Mouse (Mus musculus) hindbrain, embryonic 14.5 days (tissue): ENCODE results near the gene Lrrc32. TPM values are rescaled to one million over a fixed set of nuclear protein-coding genes. Genes with fewer than 3 reads are reported as not detected.

Source experiments
- ATAC-seq: fragments of 200-750 bp; cut with Nextera tagmentation; 2 replicates; pipeline ENCODE4 v1.8.0; 2017; ENCODE audit warnings: moderate number of reproducible peaks, mild to moderate bottlenecking, moderate TSS enrichment, moderate library complexity; ENCODE audit not compliant: low FRiP score
- DNase-seq: peaks from one replicate; pipeline ENCODE4 v3.0.0-alpha.2; 2015; ENCODE audit warnings: low spot score
- H3K27ac ChIP-seq: fragments of 300-500 bp; sonication (generic); 2 replicates; pipeline ENCODE4 v1.5.1; 2014; ENCODE audit warnings: mild to moderate bottlenecking, moderate library complexity
- H3K27me3 ChIP-seq: fragments of 300-500 bp; sonication (generic); 2 replicates; pipeline ENCODE4 v1.6.1; 2014; ENCODE audit warnings: mild to moderate bottlenecking, low read length, mixed read lengths; ENCODE audit not compliant: control insufficient read depth, insufficient read depth
- H3K36me3 ChIP-seq: fragments of 300-500 bp; sonication (generic); replicated peaks from 2 replicates; pipeline ENCODE4 v1.6.1; 2014; ENCODE audit not compliant: control insufficient read depth, insufficient read depth
- H3K4me1 ChIP-seq: fragments of 300-500 bp; sonication (generic); replicated peaks from 2 replicates; pipeline ENCODE4 v1.6.1; 2014; ENCODE audit warnings: antibody characterized with exemption, low read length, mixed read lengths; ENCODE audit not compliant: control insufficient read depth, insufficient read depth
- H3K4me2 ChIP-seq: fragments of 300-500 bp; sonication (generic); replicated peaks from 2 replicates; pipeline ENCODE4 v1.6.1; 2014; ENCODE audit warnings: mild to moderate bottlenecking, moderate library complexity
- H3K4me3 ChIP-seq: fragments of 300-500 bp; sonication (generic); replicated peaks from 2 replicates; pipeline ENCODE4 v1.5.1; 2014; ENCODE audit warnings: mild to moderate bottlenecking, low read length
- H3K9ac ChIP-seq: fragments of 300-500 bp; sonication (generic); 2 replicates; pipeline ENCODE4 v1.6.1; 2014
- H3K9me3 ChIP-seq: fragments of 300-500 bp; sonication (generic); 2 replicates; pipeline ENCODE4 v1.6.1; 2016; ENCODE audit warnings: low read length; ENCODE audit not compliant: control insufficient read depth
- WGBS: fragments of 180-500 bp; shearing (Covaris S2); extraction: QIAGEN DNeasy Blood & Tissue Kit; methylation state at CpG from one replicate; pipeline ENCODE4 v1.1.7; 2014; 5-methylcytosine and 5-hydroxymethylcytosine counted together
- polyA plus RNA-seq: library from polyadenylated mRNA; unstranded; fragments of >200 nt; fragmentation: Nextera tagmentation; extraction: Ambion mirVana; gene quantifications from 2 replicates; pipeline ENCODE4 v1.2.1, GENCODE M21; 2014

Gene Lrrc32
- polyA plus RNA-seq: 5.1 and 7.2 TPM in 2 replicates

DNA sequence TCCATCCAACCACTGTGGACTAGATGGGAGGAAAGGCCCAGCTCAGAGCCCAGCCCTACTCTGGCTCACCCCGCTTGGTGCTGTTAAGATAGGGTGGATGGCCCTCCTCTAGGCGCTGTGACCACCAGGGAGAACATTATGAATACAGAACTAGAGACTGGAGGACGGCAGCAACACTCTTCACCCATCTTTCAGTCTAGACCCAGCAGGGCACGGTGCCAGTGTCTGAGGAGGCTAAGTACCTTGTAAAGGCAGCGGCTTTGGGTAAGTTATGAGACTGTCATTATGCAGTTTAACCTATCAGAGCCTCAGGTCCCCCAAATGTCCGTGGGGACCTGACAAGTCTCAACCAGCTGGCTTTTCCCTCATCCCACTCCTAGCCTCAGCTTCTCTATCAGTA lies at the start of gene Lrrc32:
Lrrc32 (plus strand) TSS at position 153 of the 400 bp plus-strand sequence.
- Histone ChIP-seq H3K36me3 (no peaks in the 10 kb centered on the region), H3K4me3 (peak within 1 kb of the TSS; percentile 42), H3K4me2 (peak within 1 kb of the TSS; percentile 80), H3K9ac (peak within 1 kb of the TSS; percentile 56), H3K9me3 (no peaks in the 10 kb centered on the region), H3K27ac (no peak within 1 kb of the TSS), H3K4me1 (peaks cover 16% of the 10 kb centered on the region), H3K27me3 (no peaks in the 10 kb centered on the region)
- WGBS: 51% methylated on average over 6 of the region's 6 CpGs
- ATAC-seq (no peak; the same call in 1 of the 2 replicates), DNase-seq (no peak)

DNA sequence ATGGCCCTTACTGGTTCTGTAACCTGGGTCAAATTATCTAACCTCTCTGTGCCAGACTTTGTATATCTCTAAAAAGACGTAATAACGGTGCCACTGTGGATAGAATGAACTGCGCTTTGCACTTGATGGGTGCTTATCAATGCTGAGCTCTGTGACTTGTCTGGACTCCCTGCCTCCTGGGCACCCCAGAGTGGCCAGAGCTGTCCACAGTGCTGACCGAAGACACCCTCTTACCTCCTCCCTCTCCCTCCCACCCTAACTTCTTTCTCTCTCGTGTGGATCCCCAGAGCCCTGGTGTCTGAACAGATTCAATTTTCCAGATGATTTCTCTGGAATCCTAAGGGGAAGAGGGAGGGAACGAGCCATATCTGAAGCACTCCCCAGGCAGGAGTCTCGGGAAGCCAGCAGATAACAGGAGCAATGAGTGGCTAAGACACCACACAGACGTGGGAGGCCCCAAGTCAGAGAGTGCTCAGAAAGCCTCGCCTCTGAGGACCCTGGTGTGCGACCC lies 49.1 kb upstream of the Lrrc32 start, which contains the start of gene Gucy2d:
Gucy2d (plus strand) TSS at position 461 of the 511 bp plus-strand sequence.
- Histone ChIP-seq H3K4me3 (no peak within 1 kb of the TSS), H3K9me3 (no peaks in the 10 kb centered on the region), H3K27ac (no peak within 1 kb of the TSS), H3K4me2 (no peak within 1 kb of the TSS), H3K9ac (no peak within 1 kb of the TSS), H3K36me3 (no peaks in the 10 kb centered on the region), H3K27me3 (no peaks in the 10 kb centered on the region), H3K4me1 (no peaks in the 10 kb centered on the region)
- ATAC-seq: no peak
- WGBS: 52% methylated on average over 10 of the region's 10 CpGs
- no peak for DNase-seq

GRCm38 (mm10) chr7:98446873-98447272 lies 42.2 kb upstream of the Lrrc32 start:
- no peaks in the 10 kb centered on the region for H3K4me1 ChIP-seq
- 80% methylated on average over 3 of the region's 3 CpGs for WGBS
- no peak overlapping the region for H3K4me2 ChIP-seq
- H3K9me3 ChIP-seq: no peaks in the 10 kb centered on the region
- H3K36me3 ChIP-seq: no peaks in the 10 kb centered on the region
- no peak for DNase-seq
- H3K27ac ChIP-seq: no peak overlapping the region
- no peaks in the 10 kb centered on the region for H3K27me3 ChIP-seq
- no peak overlapping the region for H3K9ac ChIP-seq
- H3K4me3 ChIP-seq: no peak overlapping the region
- ATAC-seq: no peak

- no peak for ATAC-seq
- peak; percentile 69 for DNase-seq
- Histone ChIP-seq H3K27ac (no peak overlapping the region), H3K9ac (no peak overlapping the region), H3K4me3 (no peak overlapping the region), H3K4me2 (no peak overlapping the region), H3K36me3 (no peaks in the 10 kb centered on the region), H3K4me1 (no peaks in the 10 kb centered on the region), H3K27me3 (no peaks in the 10 kb centered on the region), H3K9me3 (no peaks in the 10 kb centered on the region)
- 65% methylated on average over 11 of the region's 11 CpGs for WGBS
Measured at GRCm38 (mm10) chr7:98447585-98448308, 41.3 kb upstream of the Lrrc32 start.

DNA sequence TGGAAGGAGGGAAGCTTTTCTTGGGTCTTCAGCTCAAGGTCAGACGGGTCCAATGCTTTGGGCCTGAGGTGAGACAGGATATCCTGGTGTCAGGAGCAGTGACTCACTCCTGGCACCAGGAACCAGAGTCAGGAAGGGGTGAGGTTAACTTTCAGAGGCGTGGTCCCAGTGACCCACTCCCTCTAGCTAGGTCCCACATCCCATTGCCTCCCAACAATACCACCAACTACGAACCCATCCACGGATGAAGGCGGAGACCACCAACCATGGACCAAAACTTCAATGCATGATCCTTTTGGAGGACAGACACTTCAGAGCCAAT lies 40.8 kb upstream of the Lrrc32 start:
- Histone ChIP-seq H3K4me1 (no peaks in the 10 kb centered on the region), H3K36me3 (no peaks in the 10 kb centered on the region), H3K27ac (no peak overlapping the region), H3K9ac (no peak overlapping the region), H3K9me3 (no peaks in the 10 kb centered on the region), H3K27me3 (no peaks in the 10 kb centered on the region), H3K4me2 (no peak overlapping the region), H3K4me3 (no peak overlapping the region)
- 87% methylated on average over 5 of the region's 5 CpGs for WGBS
- ATAC-seq (no peak), DNase-seq (no peak)

DNA sequence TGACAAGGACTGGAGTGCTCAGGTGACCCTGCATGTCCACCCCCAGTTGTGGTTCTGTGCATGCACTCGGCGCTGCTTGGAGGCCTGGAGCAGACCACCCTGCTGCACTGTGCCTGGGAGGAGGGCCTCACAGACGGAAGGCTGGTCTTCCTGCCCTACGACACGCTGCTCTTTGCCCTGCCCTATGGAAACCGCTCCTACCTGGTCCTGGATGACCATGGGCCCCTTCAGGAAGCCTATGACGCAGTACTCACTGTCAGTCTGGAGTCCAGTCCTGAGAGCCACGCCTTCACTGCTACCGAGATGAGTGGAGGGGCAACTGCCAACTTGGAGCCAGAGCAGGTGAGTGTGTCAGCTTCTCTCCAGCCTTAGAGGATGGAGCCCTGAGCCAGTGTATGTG lies 39.4 kb upstream of the Lrrc32 start:
- Histone ChIP-seq H3K27ac (no peak overlapping the region), H3K9ac (no peak overlapping the region), H3K9me3 (no peaks in the 10 kb centered on the region), H3K4me1 (no peaks in the 10 kb centered on the region), H3K4me2 (no peak overlapping the region), H3K4me3 (no peak overlapping the region), H3K36me3 (no peaks in the 10 kb centered on the region), H3K27me3 (no peaks in the 10 kb centered on the region)
- DNase-seq: no peak
- WGBS: 90% methylated on average over 9 of the region's 9 CpGs
- ATAC-seq: no peak

- Histone ChIP-seq H3K9ac (no peak overlapping the region), H3K36me3 (no peaks in the 10 kb centered on the region), H3K9me3 (no peaks in the 10 kb centered on the region), H3K4me3 (no peak overlapping the region), H3K27ac (no peak overlapping the region), H3K27me3 (no peaks in the 10 kb centered on the region), H3K4me2 (no peak overlapping the region), H3K4me1 (no peaks in the 10 kb centered on the region)
- DNase-seq (no peak), ATAC-seq (no peak)
- WGBS: 77% methylated on average over 10 of the region's 10 CpGs
Measured at GRCm38 (mm10) chr7:98454397-98455120, 34.5 kb upstream of the Lrrc32 start.

- Histone ChIP-seq H3K4me1 (no peaks in the 10 kb centered on the region), H3K36me3 (no peaks in the 10 kb centered on the region), H3K27me3 (no peaks in the 10 kb centered on the region), H3K9ac (no peak overlapping the region), H3K27ac (no peak overlapping the region), H3K4me2 (no peak overlapping the region), H3K4me3 (no peak overlapping the region), H3K9me3 (no peaks in the 10 kb centered on the region)
- DNase-seq (no peak), ATAC-seq (no peak)
- 68% methylated on average over 7 of the region's 7 CpGs for WGBS
Measured at GRCm38 (mm10) chr7:98460319-98460718, 28.8 kb upstream of the Lrrc32 start.

DNA sequence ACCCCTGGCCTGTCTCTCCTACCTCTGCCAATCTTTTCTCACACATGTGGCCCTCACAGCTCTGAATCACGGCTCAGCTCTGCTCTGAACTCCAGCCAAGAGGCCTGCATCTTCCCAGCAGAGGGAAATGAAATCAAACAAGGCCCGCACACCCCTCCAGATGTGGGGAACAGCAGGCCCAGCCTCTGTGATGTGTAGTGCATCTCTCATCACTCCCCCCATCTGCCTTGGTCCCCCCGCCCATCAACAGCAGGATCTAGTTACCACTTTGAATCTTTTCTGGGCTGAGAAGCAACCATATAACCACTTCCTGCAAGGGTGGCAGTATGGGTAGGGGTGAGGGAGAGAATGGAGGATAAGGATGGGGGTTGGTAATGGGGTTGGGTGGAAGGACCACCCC lies 20.0 kb upstream of the Lrrc32 start:
- Histone ChIP-seq H3K9me3 (no peaks in the 10 kb centered on the region), H3K27me3 (no peaks in the 10 kb centered on the region), H3K27ac (no peak overlapping the region), H3K36me3 (no peaks in the 10 kb centered on the region), H3K4me1 (no peaks in the 10 kb centered on the region), H3K9ac (no peak overlapping the region), H3K4me3 (no peak overlapping the region), H3K4me2 (no peak overlapping the region)
- no peak for ATAC-seq
- DNase-seq: no peak
- 76% methylated on average over 3 of the region's 3 CpGs for WGBS
